12 mouse cellular contexts compared by ENCODE assay signal in genomic region chr7:73423236-73423635, GRCm38 (mm10). TPM values are rescaled to one million over a fixed set of nuclear protein-coding genes. Genes with fewer than 3 reads are reported as not detected.
DNase-seq lines count a peak whose midpoint lies in the region; ATAC-seq lines count a peak whose summit lies in the region.
"Had no signal": no experiment of that assay in that cellular context is flagged by ENCODE, and none has a peak within 500 bp of the region (broad histone marks: within the 10 kb centered on the region; RNA-seq: fewer than 3 reads in every experiment).

No protein-coding gene starts in this region.

- H3K27me3 ChIP-seq in hindbrain, embryonic 14.5 days (ENCODE audit: control insufficient read depth, insufficient read depth, low read length) = no peaks in the 10 kb centered on the region
- H3K27me3 ChIP-seq: embryonic facial prominence, embryonic 12.5 days; lung, embryonic 15.5 days had no signal

- 0 out of 2 replicates have a peak overlapping the region, but pooled peaks have one; percentile 33 for H3K27ac ChIP-seq in hindbrain, embryonic 14.5 days
- H3K27ac ChIP-seq: embryonic facial prominence, embryonic 12.5 days had no signal

- no peak overlapping the region for H3K9ac ChIP-seq in hindbrain, embryonic 14.5 days
- H3K9ac ChIP-seq: embryonic facial prominence, embryonic 12.5 days; lung, embryonic 15.5 days had no signal

- H3K4me3 ChIP-seq in hindbrain, embryonic 14.5 days (replicated peaks; ENCODE audit: low read length) = no peak overlapping the region
- H3K4me3 ChIP-seq: embryonic facial prominence, embryonic 12.5 days; lung, embryonic 15.5 days had no signal

- H3K36me3 ChIP-seq in hindbrain, embryonic 14.5 days (replicated peaks; ENCODE audit: control insufficient read depth, insufficient read depth) = peaks cover 26% of the 10 kb centered on the region

- H3K4me2 ChIP-seq in hindbrain, embryonic 14.5 days (replicated peaks) = no peak overlapping the region
- H3K4me2 ChIP-seq: embryonic facial prominence, embryonic 12.5 days; lung, embryonic 15.5 days had no signal

- peaks cover 6% of the 10 kb centered on the region; the same call in 1 of the 2 replicates for H3K4me1 ChIP-seq in hindbrain, embryonic 14.5 days (replicated peaks; ENCODE audit: control insufficient read depth, insufficient read depth, low read length)

- peak; percentile 48 for ATAC-seq in frontal cortex, adult (ENCODE audit: low TSS enrichment)
- no peak for ATAC-seq in hindbrain, embryonic 14.5 days (ENCODE audit: low FRiP score)
- ATAC-seq in megakaryocyte progenitor cell, adult 5-6 weeks (replicated peaks; ENCODE audit: poor library complexity) = no peak

- no peaks in the 10 kb centered on the region for H3K9me3 ChIP-seq in hindbrain, embryonic 14.5 days (ENCODE audit: control insufficient read depth, low read length)
- H3K9me3 ChIP-seq: embryonic facial prominence, embryonic 12.5 days; lung, embryonic 15.5 days had no signal

- no peak for DNase-seq in frontal cortex, postnatal 10 days (ENCODE audit: low spot score in 2 of 2)
- peak; percentile 71 for DNase-seq in layer of hippocampus, adult 9-11 months
- DNase-seq in layer of hippocampus, postnatal 14 days (ENCODE audit: low spot score in 2 of 2) = no peak
- DNase-seq in hindbrain, embryonic 14.5 days (ENCODE audit: low spot score) = no peak
- DNase-seq in right cerebral cortex, postnatal 10 days (ENCODE audit: low spot score in 2 of 2) = peak; percentile 75 to 85
- DNase-seq in T-cell, adult 2 months (ENCODE audit: low spot score) = no peak

- 72% methylated on average over 13 of the region's 13 CpGs for WGBS in hindbrain, embryonic 14.5 days

RNA-seq across cellular contexts. Expression of gene Rgma, which starts 47.9 kb away (rescaled TPM):
- 10 to 100 TPM; 60.2 to 66.3 TPM for total RNA-seq in layer of hippocampus, postnatal 14 days (2021)
- polyA plus RNA-seq in hindbrain, embryonic 14.5 days (2014; fragmentation: Nextera tagmentation; extraction: Ambion mirVana) = 46.3 and 46.7 TPM in 2 replicates
- total RNA-seq in megakaryocyte progenitor cell, adult 5-6 weeks (2015) = not detected in 2 replicates
- total RNA-seq in megakaryocyte progenitor cell, adult 5-6 weeks (2017) = not detected in 2 replicates
- polyA plus RNA-seq: CD4-positive, CD25-positive, alpha-beta regulatory T cell, adult 4 months; inflammation-experienced regulatory T-cells, adult 6 months had no signal

Comparison
In these comparisons a context has a peak if more than half of its experiments do, and no peak if none do; other contexts are left out.
1. DNase-seq: peak in layer of hippocampus, adult 9-11 months (single experiment) and right cerebral cortex, postnatal 10 days (2 of 2); none in frontal cortex, postnatal 10 days (0 of 2), layer of hippocampus, postnatal 14 days (0 of 2), hindbrain, embryonic 14.5 days (single experiment) and T-cell, adult 2 months (single experiment).
2. RNA of gene Rgma, which starts 47.9 kb away (total RNA-seq): 60.2 to 66.3 TPM in layer of hippocampus, postnatal 14 days; not detected in megakaryocyte progenitor cell, adult 5-6 weeks; every median in the first group is over 10 times any median in the second.